Mouse (Mus musculus) CH12.LX (cell line): ENCODE data around the gene Pcgf1. TPM values are rescaled to one million over a fixed set of nuclear protein-coding genes. Genes with fewer than 3 reads are reported as not detected.

ENCODE experiments used
- DNase-seq: peaks from one replicate; pipeline ENCODE4 v3.0.0-alpha.2; 2013; ENCODE audit errors: extremely low read depth
- H3K27ac ChIP-seq: 2 replicates; pipeline ENCODE4 v1.5.1; 2012; ENCODE audit warnings: low read depth, mild to moderate bottlenecking, control low read depth, moderate library complexity; ENCODE audit not compliant: insufficient read depth
- H3K27me3 ChIP-seq: replicated peaks from 2 replicates; pipeline ENCODE3; 2012; ENCODE audit warnings: inconsistent platforms
- H3K36me3 ChIP-seq, 2 experiments: replicated peaks in 1 of 2; 2 replicates each; pipeline versions ENCODE3 to v1.6.1; 2012; ENCODE audit warnings: inconsistent platforms in 1 of 2, low read length in 1 of 2, mild to moderate bottlenecking in 1 of 2, mixed read lengths in 1 of 2, moderate library complexity in 1 of 2; ENCODE audit not compliant: control insufficient read depth in 1 of 2, insufficient read depth in 1 of 2
- H3K4me1 ChIP-seq, 2 experiments: 2 replicates each; pipeline ENCODE4 v1.6.1; 2012; ENCODE audit warnings: inconsistent platforms in 1 of 2, moderate library complexity in 1 of 2; ENCODE audit not compliant: insufficient read depth in 2 of 2, control insufficient read depth in 1 of 2
- H3K4me2 ChIP-seq: 2 replicates; pipeline ENCODE4 v1.6.1; 2012; ENCODE audit warnings: low read depth, mild to moderate bottlenecking, control low read depth; ENCODE audit not compliant: poor library complexity, insufficient read depth, severe bottlenecking
- H3K4me3 ChIP-seq, 3 experiments: fragments of 150-350 bp in 1 of 3; sonication (generic) in 1 of 3; replicated peaks in 1 of 3; 2 replicates each; pipeline versions ENCODE3 to v1.5.1; 2011 to 2012; ENCODE audit warnings: low read depth in 2 of 3, low read length in 2 of 3, mild to moderate bottlenecking in 2 of 3, moderate library complexity in 2 of 3, control low read depth in 1 of 3, improper control_type of control experiment in 1 of 3, inconsistent platforms in 1 of 3, mixed read lengths in 1 of 3; ENCODE audit not compliant: poor library complexity in 1 of 3
- H3K79me2 ChIP-seq: replicated peaks from 2 replicates; pipeline ENCODE4 v1.6.1; 2012; ENCODE audit warnings: mild to moderate bottlenecking, moderate library complexity; ENCODE audit not compliant: control insufficient read depth, poor library complexity, insufficient read depth, severe bottlenecking; ENCODE audit errors: extremely low read depth
- H3K9ac ChIP-seq: 2 replicates; pipeline ENCODE4 v1.6.1; 2012; ENCODE audit warnings: low read depth, mild to moderate bottlenecking, control low read depth, moderate library complexity; ENCODE audit not compliant: insufficient read depth
- H3K9me3 ChIP-seq: replicated peaks from 2 replicates; pipeline ENCODE3; 2012; ENCODE audit warnings: low read length, inconsistent platforms, mixed read lengths
- BHLHE40 ChIP-seq: IDR thresholded peaks from 2 replicates; pipeline ENCODE4 v1.6.1; 2011; ENCODE audit warnings: mild to moderate bottlenecking, low read depth, low read length, improper control_type of control experiment
- CHD1 ChIP-seq: IDR thresholded peaks from 2 replicates; pipeline ENCODE4 v1.6.1; 2012; ENCODE audit warnings: low read depth, low read length, improper control_type of control experiment, inconsistent platforms
- EP300 ChIP-seq: IDR thresholded peaks from 2 replicates; pipeline ENCODE4 v1.6.1; 2011; ENCODE audit warnings: low read length, improper control_type of control experiment
- JUND ChIP-seq: conservative IDR thresholded peaks from 2 replicates; pipeline ENCODE4 v1.6.1; 2011; ENCODE audit warnings: low read depth, low read length, improper control_type of control experiment
- MAX ChIP-seq: IDR thresholded peaks from 2 replicates; pipeline ENCODE4 v1.6.1; 2011; ENCODE audit warnings: low read length, improper control_type of control experiment
- UBTF ChIP-seq: IDR thresholded peaks from 2 replicates; pipeline ENCODE4 v1.6.1; 2012; ENCODE audit warnings: low read depth, mild to moderate bottlenecking, inconsistent platforms, low read length, improper control_type of control experiment, moderate library complexity
- ZC3H11A ChIP-seq: IDR thresholded peaks from 2 replicates; pipeline ENCODE4 v1.6.1; 2012; ENCODE audit warnings: low read depth, mild to moderate bottlenecking, inconsistent platforms, low read length, improper control_type of control experiment
- ZKSCAN1 ChIP-seq: IDR thresholded peaks from 2 replicates; pipeline ENCODE4 v1.6.1; 2012; ENCODE audit warnings: low read depth, inconsistent platforms, low read length, improper control_type of control experiment, borderline replicate concordance
- ZNF384 ChIP-seq: IDR thresholded peaks from 2 replicates; pipeline ENCODE4 v1.6.1; 2012; ENCODE audit warnings: low read depth, low read length, improper control_type of control experiment, inconsistent platforms
- dilution Hi-C: fragments of 300-500 bp; cut with MboI; formaldehyde crosslinking; loops from 2 replicates; pipeline ENCODE4 v1.14.3; 2020; ENCODE audit warnings: low sequenced_read_pairs; ENCODE audit not compliant: extremely low pct_unique_long_range_greater_than_20kb, extremely low pct_ligation_motif_present
- in situ Hi-C: fragments of 300-500 bp; cut with MboI; formaldehyde crosslinking; loops from 3 replicates; pipeline ENCODE4 v1.14.3; 2019; ENCODE audit warnings: low sequenced_read_pairs, low pct_ligation_motif_present, low pct_unique_long_range_greater_than_20kb, mixed read lengths
- polyA plus RNA-seq: library from polyadenylated mRNA; unstranded; fragments of >175 nt; gene quantifications from 2 replicates; pipeline ENCODE4 v1.2.1, GENCODE M21; 2012; ENCODE audit warnings: low read depth; ENCODE audit not compliant: insufficient read length
- total RNA-seq, 2 experiments: library from RNA; depleted of rRNA; stranded (reverse); fragments of 300-350 nt in 1 of 2; fragments of >200 nt in 1 of 2; gene quantifications; 2 replicates each; pipeline ENCODE4 v1.2.3; 2012 to 2014

The Pcgf1 gene
- total and polyA plus RNA-seq, 3 experiments = 12.4 to 16.6 (median 12.5) TPM

GRCm38 (mm10) chr6:83068221-83068620 is 9.4 kb upstream of the Pcgf1 start:
- TF ChIP-seq UBTF (no peak), MAX (no peak), EP300 (no peak), JUND (no peak)
- TF ChIP-seq, all 38 proteins: peak for 0
- H3K79me2 ChIP-seq = no peaks in the 10 kb centered on the region
- no peaks in the 10 kb centered on the region for H3K27me3 ChIP-seq
- in situ Hi-C loops = no loop called here
- H3K27ac ChIP-seq = no peak overlapping the region
- no peak overlapping the region for H3K4me3 ChIP-seq
- no peak overlapping the region for H3K4me2 ChIP-seq
- H3K9me3 ChIP-seq = peaks cover 33% of the 10 kb centered on the region
- no peak overlapping the region for H3K9ac ChIP-seq
- DNase-seq = no peak
- dilution Hi-C loops = no loop called here
- peaks cover 0 to 31% of the 10 kb centered on the region in 2 experiments for H3K36me3 ChIP-seq
- no peaks in the 10 kb centered on the region for H3K4me1 ChIP-seq

- in situ Hi-C loops = no loop called here
- H3K4me3 ChIP-seq = no peak overlapping the region
- H3K27me3 ChIP-seq = no peaks in the 10 kb centered on the region
Measured at GRCm38 (mm10) chr6:83068706-83069487, 8.8 kb upstream of the Pcgf1 start.

GRCm38 (mm10) chr6:83069488-83070246 is 8.0 kb upstream of the Pcgf1 start:
- no peak overlapping the region for H3K4me3 ChIP-seq

More at GRCm38 (mm10) chr6:83068706-83069487, 8.8 kb upstream of the Pcgf1 start:
- H3K79me2 ChIP-seq = no peaks in the 10 kb centered on the region
- H3K9ac ChIP-seq = no peak overlapping the region
- H3K27ac ChIP-seq = no peak overlapping the region
- no peak overlapping the region for H3K4me2 ChIP-seq
- no peak for TF ChIP-seq ZNF384
- no peak for TF ChIP-seq ZKSCAN1
- no peak for TF ChIP-seq ZC3H11A
- TF ChIP-seq, all 38 proteins: peak for 0
- peaks cover 0 to 26% of the 10 kb centered on the region in 2 experiments for H3K36me3 ChIP-seq
- dilution Hi-C loops = no loop called here
- no peak for DNase-seq
- no peaks in the 10 kb centered on the region for H3K4me1 ChIP-seq
- peaks cover 33% of the 10 kb centered on the region for H3K9me3 ChIP-seq

More at GRCm38 (mm10) chr6:83069488-83070246, 8.0 kb upstream of the Pcgf1 start:
- H3K4me2 ChIP-seq = no peak overlapping the region
- H3K36me3 ChIP-seq = peaks cover 0 to 22% of the 10 kb centered on the region in 2 experiments
- TF ChIP-seq MAX (no peak), JUND (no peak), UBTF (no peak), BHLHE40 (no peak), CHD1 (no peak)
- no peak overlapping the region for H3K27ac ChIP-seq
- no peak overlapping the region for H3K9ac ChIP-seq
- H3K9me3 ChIP-seq = peaks cover 33% of the 10 kb centered on the region
- H3K79me2 ChIP-seq = no peaks in the 10 kb centered on the region
- H3K4me1 ChIP-seq = no peaks in the 10 kb centered on the region
- in situ Hi-C loops (no loop called here), dilution Hi-C loops (no loop called here)
- no peaks in the 10 kb centered on the region for H3K27me3 ChIP-seq
- DNase-seq = no peak
